Mouse (Mus musculus) liver, embryonic 11.5 days (tissue): Measurements from ENCODE around the gene Tlx1. TPM values are rescaled to one million over a fixed set of nuclear protein-coding genes. Genes with fewer than 3 reads are reported as not detected.

Experiments used
- ATAC-seq: fragments of 200-750 bp; cut with Nextera tagmentation; replicated peaks from 2 replicates; pipeline ENCODE4 v1.8.0; 2017; ENCODE audit warnings: moderate number of reproducible peaks, mild to moderate bottlenecking, moderate TSS enrichment, moderate library complexity; ENCODE audit not compliant: low FRiP score
- DNase-seq: peaks from one replicate; pipeline ENCODE4 v3.0.0-alpha.2; 2017; ENCODE audit warnings: low spot score
- H3K27ac ChIP-seq: fragments of 300-500 bp; sonication (generic); 2 replicates; pipeline ENCODE4 v1.5.1; 2014; ENCODE audit warnings: mild to moderate bottlenecking, low read depth, low read length, control low read depth
- H3K27me3 ChIP-seq: fragments of 300-500 bp; sonication (generic); replicated peaks from 2 replicates; pipeline ENCODE4 v1.6.1; 2014; ENCODE audit warnings: low read length, mixed read lengths; ENCODE audit not compliant: control insufficient read depth, insufficient read depth
- H3K36me3 ChIP-seq: fragments of 300-500 bp; sonication (generic); 2 replicates; pipeline ENCODE4 v1.6.1; 2014; ENCODE audit warnings: mild to moderate bottlenecking, low read length, moderate library complexity, mixed read lengths; ENCODE audit not compliant: control insufficient read depth, insufficient read depth
- H3K4me1 ChIP-seq: fragments of 300-500 bp; sonication (generic); replicated peaks from 2 replicates; pipeline ENCODE4 v1.6.1; 2014; ENCODE audit warnings: low read length, mixed read lengths; ENCODE audit not compliant: control insufficient read depth, insufficient read depth
- H3K4me2 ChIP-seq: fragments of 300-500 bp; sonication (generic); 2 replicates; pipeline ENCODE4 v1.6.1; 2014; ENCODE audit warnings: mild to moderate bottlenecking, control low read depth, moderate library complexity
- H3K4me3 ChIP-seq: fragments of 300-500 bp; sonication (generic); 2 replicates; pipeline ENCODE4 v1.5.1; 2014; ENCODE audit warnings: low read depth, low read length, control low read depth
- H3K9ac ChIP-seq: fragments of 300-500 bp; sonication (generic); 2 replicates; pipeline ENCODE4 v1.6.1; 2014; ENCODE audit warnings: low read depth, low read length, control low read depth
- H3K9me3 ChIP-seq: fragments of 300-500 bp; sonication (generic); 2 replicates; pipeline ENCODE4 v1.6.1; 2016; ENCODE audit warnings: low read length, inconsistent platforms, mixed read lengths; ENCODE audit not compliant: control insufficient read depth
- WGBS: fragments of 180-500 bp; shearing (Covaris S2); extraction: QIAGEN DNeasy Blood & Tissue Kit; methylation state at CpG from one replicate; pipeline ENCODE4 v1.1.7; 2014; 5-methylcytosine and 5-hydroxymethylcytosine counted together
- polyA plus RNA-seq: library from polyadenylated mRNA; unstranded; fragments of >200 nt; fragmentation: Nextera tagmentation; extraction: Ambion mirVana; gene quantifications from 2 replicates; pipeline ENCODE4 v1.2.1, GENCODE M21; 2014

Tlx1 gene
- polyA plus RNA-seq, 1 experiment from 2014 or later = 0.32 TPM

- no peak overlapping the region for H3K4me3 ChIP-seq
- H3K27me3 ChIP-seq = no peaks in the 10 kb centered on the region
- H3K4me1 ChIP-seq = no peaks in the 10 kb centered on the region
- no peak overlapping the region for H3K27ac ChIP-seq
- ATAC-seq = no peak
- H3K9ac ChIP-seq = no peak overlapping the region
- no peak overlapping the region for H3K4me2 ChIP-seq
- WGBS = 33% methylated on average over 4 of the region's 4 CpGs
- peaks cover 8% of the 10 kb centered on the region; the same call in 1 of the 2 replicates for H3K9me3 ChIP-seq
- DNase-seq = no peak
- no peaks in the 10 kb centered on the region for H3K36me3 ChIP-seq
These were observed 44.2 kb downstream of the Tlx1 start for GRCm38 (mm10) chr19:45194651-45195050.

GRCm38 (mm10) chr19:45196967-45197366 lies 46.5 kb downstream of the Tlx1 start:
- Histone ChIP-seq H3K9me3 (peaks cover 8% of the 10 kb centered on the region; the same call in 1 of the 2 replicates), H3K27ac (no peak overlapping the region), H3K36me3 (no peaks in the 10 kb centered on the region), H3K4me1 (no peaks in the 10 kb centered on the region), H3K4me2 (no peak overlapping the region), H3K9ac (no peak overlapping the region), H3K4me3 (no peak overlapping the region), H3K27me3 (no peaks in the 10 kb centered on the region)
- WGBS = 83% methylated on average over 8 of the region's 8 CpGs
- DNase-seq (no peak), ATAC-seq (no peak)

GRCm38 (mm10) chr19:45205311-45206105 lies 55.0 kb downstream of the Tlx1 start:
- Histone ChIP-seq H3K4me1 (no peaks in the 10 kb centered on the region), H3K27me3 (peaks cover 12% of the 10 kb centered on the region; the same call in 1 of the 2 replicates), H3K27ac (no peak overlapping the region), H3K4me3 (no peak overlapping the region), H3K4me2 (no peak overlapping the region), H3K9me3 (no peaks in the 10 kb centered on the region), H3K36me3 (no peaks in the 10 kb centered on the region), H3K9ac (no peak overlapping the region)
- ATAC-seq (no peak), DNase-seq (no peak)
- WGBS = 75% methylated on average over 3 of the region's 3 CpGs

Other genes starting within 250 kb of the Tlx1 start
- gene Slf2, start 219.5 kb upstream of the Tlx1 start, polyA plus RNA-seq = 49.8 and 50.1 TPM in 2 replicates
- gene Sema4g, start 161.6 kb upstream of the Tlx1 start, polyA plus RNA-seq = 4.7 and 4.9 TPM in 2 replicates
- gene Twnk, start 145.0 kb upstream of the Tlx1 start, polyA plus RNA-seq = 24.9 and 25.1 TPM in 2 replicates
- gene Mrpl43, start 144.2 kb upstream of the Tlx1 start, polyA plus RNA-seq = 62.2 and 65.3 TPM in 2 replicates
- 28.6 and 31.4 TPM in 2 replicates for gene Lzts2, start 136.3 kb upstream of the Tlx1 start, polyA plus RNA-seq
- gene Pdzd7, start 105.0 kb upstream of the Tlx1 start, polyA plus RNA-seq = 0.09 TPM in 1 of 2 replicates, not detected in the other
- gene Sfxn3, start 103.2 kb upstream of the Tlx1 start, polyA plus RNA-seq = 6.3 and 6.8 TPM in 2 replicates
- 0.91 and 1.6 TPM in 2 replicates for gene Kazald1, start 75.4 kb upstream of the Tlx1 start, polyA plus RNA-seq
- gene Lbx1, start 85.1 kb downstream of the Tlx1 start, polyA plus RNA-seq = 0.14 and 0.58 TPM in 2 replicates
- gene Btrc, start 213.1 kb downstream of the Tlx1 start, polyA plus RNA-seq = 49.0 and 55.4 TPM in 2 replicates